Mouse (Mus musculus): ENCODE measurements at regions not wholly inside any gene's neighbourhood (a gene's known extent, or its start where the extent isn't known, plus 50 kb on each side); places are given as distances from the start of the nearest gene placed in this dataset.

GRCm38 (mm10) chr7:129970201-129970600 is 378.5 kb downstream of the Wdr11 start:
- intact Hi-C loops (cut with DNase I), result no loop called here
- no peak for DNase-seq (ENCODE audit: low spot score in 2 of 2)

- intact Hi-C loops (cut with DNase I), result no loop called here
- DNase-seq (ENCODE audit: low spot score in 2 of 2), result no peak
Measured at GRCm38 (mm10) chr7:129974206-129974605, 382.5 kb downstream of the Wdr11 start.

- intact Hi-C loops (cut with DNase I), result no loop called here
- no peak for DNase-seq (ENCODE audit: low spot score in 2 of 2)
Measured at GRCm38 (mm10) chr7:129974837-129975236, 383.2 kb downstream of the Wdr11 start.

GRCm38 (mm10) chr7:129975781-129976514 is 384.3 kb downstream of the Wdr11 start:
- intact Hi-C loops (cut with DNase I), result no loop called here
- DNase-seq (ENCODE audit: low spot score in 2 of 2), result peak; percentile 8 to 9

GRCm38 (mm10) chr7:129978576-129978975 is 386.9 kb downstream of the Wdr11 start:
- DNase-seq (ENCODE audit: low spot score in 2 of 2), result no peak

GRCm38 (mm10) chr7:129979337-129979736 is 387.7 kb downstream of the Wdr11 start:
- intact Hi-C loops (cut with DNase I), result no loop called here
- DNase-seq (ENCODE audit: low spot score in 2 of 2), result no peak

More at GRCm38 (mm10) chr7:129978576-129978975, 386.9 kb downstream of the Wdr11 start:
- intact Hi-C loops (cut with DNase I), result no loop called here

GRCm38 (mm10) chr7:129980501-129980900 is 388.8 kb downstream of the Wdr11 start:
- no peak for DNase-seq (ENCODE audit: low spot score in 2 of 2)
- intact Hi-C loops (cut with DNase I), result no loop called here

- intact Hi-C loops (cut with DNase I), result no loop called here
Measured at GRCm38 (mm10) chr7:129982411-129982810, 390.7 kb downstream of the Wdr11 start.

GRCm38 (mm10) chr7:129983601-129984120 is 392.0 kb downstream of the Wdr11 start:
- DNase-seq (ENCODE audit: low spot score in 2 of 2), result no peak
- intact Hi-C loops (cut with DNase I), result no loop called here

More at GRCm38 (mm10) chr7:129982411-129982810, 390.7 kb downstream of the Wdr11 start:
- no peak for DNase-seq (ENCODE audit: low spot score in 2 of 2)

GRCm38 (mm10) chr7:129984367-129984766 is 392.7 kb downstream of the Wdr11 start:
- intact Hi-C loops (cut with DNase I), result no loop called here
- no peak for DNase-seq (ENCODE audit: low spot score in 2 of 2)

GRCm38 (mm10) chr7:129987119-129987665 is 395.5 kb downstream of the Wdr11 start:
- DNase-seq (ENCODE audit: low spot score in 2 of 2), result no peak
- intact Hi-C loops (cut with DNase I), result no loop called here

- DNase-seq (ENCODE audit: low spot score in 2 of 2), result no peak
- intact Hi-C loops (cut with DNase I), result no loop called here
Measured at GRCm38 (mm10) chr7:129987713-129988112, 396.1 kb downstream of the Wdr11 start.

- intact Hi-C loops (cut with DNase I), result no loop called here
- no peak for DNase-seq (ENCODE audit: low spot score in 2 of 2)
Measured at GRCm38 (mm10) chr7:129993446-129994223, 402.0 kb downstream of the Wdr11 start.

- no peak for DNase-seq (ENCODE audit: low spot score in 2 of 2)
- intact Hi-C loops (cut with DNase I), result no loop called here
Measured at GRCm38 (mm10) chr7:129995529-129995928, 403.9 kb downstream of the Wdr11 start.

- DNase-seq (ENCODE audit: low spot score in 2 of 2), result peak; percentile 39 to 49
- intact Hi-C loops (cut with DNase I), result no loop called here
Measured at GRCm38 (mm10) chr7:130001064-130001463, 409.4 kb downstream of the Wdr11 start.

- intact Hi-C loops (cut with DNase I), result no loop called here
- DNase-seq (ENCODE audit: low spot score in 2 of 2), result no peak
Measured at GRCm38 (mm10) chr7:130002002-130002401, 410.3 kb downstream of the Wdr11 start.

- intact Hi-C loops (cut with DNase I), result no loop called here
- DNase-seq (ENCODE audit: low spot score in 2 of 2), result no peak
Measured at GRCm38 (mm10) chr7:130005406-130005805, 413.7 kb downstream of the Wdr11 start.

- intact Hi-C loops (cut with DNase I), result no loop called here
- no peak for DNase-seq (ENCODE audit: low spot score in 2 of 2)
Measured at GRCm38 (mm10) chr7:130007993-130008583, 416.4 kb downstream of the Wdr11 start.

- intact Hi-C loops (cut with DNase I), result no loop called here
- no peak for DNase-seq (ENCODE audit: low spot score in 2 of 2)
Measured at GRCm38 (mm10) chr7:130008591-130009418, 417.1 kb downstream of the Wdr11 start.

All from left cerebral cortex, postnatal 36 days (tissue).